Mouse (Mus musculus): ENCODE data around the gene Zfp217. TPM values are rescaled to one million over a fixed set of nuclear protein-coding genes. Genes with fewer than 3 reads are reported as not detected.

Zfp217 gene
- total and polyA plus RNA-seq, 3 experiments, result 5.3 to 12.1 (median 10.0) TPM

DNA sequence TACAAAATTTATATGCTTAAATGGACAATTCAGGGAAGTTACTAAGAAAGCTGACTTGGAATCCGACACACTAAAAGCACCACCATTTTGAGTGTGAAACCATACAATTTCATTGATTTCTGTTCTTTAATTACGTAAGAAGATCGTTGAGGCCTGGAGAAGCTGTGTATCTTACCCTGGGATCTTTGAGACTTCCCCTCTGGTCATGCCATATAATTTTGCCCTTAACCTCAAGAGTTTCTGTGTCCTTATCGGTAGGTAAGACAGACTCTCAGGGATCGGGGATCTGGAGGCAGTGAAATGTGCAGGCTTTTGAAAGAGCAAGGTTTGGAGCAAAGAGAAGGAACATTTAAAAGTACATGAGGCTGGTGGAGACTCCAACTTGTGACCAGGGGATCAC, 31.4 kb upstream of the Zfp217 start:
- TF ChIP-seq CHD1 (IDR thresholded peaks at IDR 0.05; ENCODE audit: low read depth, low read length), result no peak
- no peak for TF ChIP-seq ZMIZ1 (IDR thresholded peaks at IDR 0.05; ENCODE audit: low read depth, low read length)
- H3K79me2 ChIP-seq (replicated peaks; ENCODE audit: control insufficient read depth, extremely low read depth, insufficient read depth, poor library complexity, severe bottlenecking), result no peaks in the 10 kb centered on the region
- no peak for DNase-seq (ENCODE audit: extremely low read depth)
- dilution Hi-C loops (cut with MboI; ENCODE audit: extremely low pct_ligation_motif_present, extremely low pct_unique_long_range_greater_than_20kb, low sequenced_read_pairs), result no loop called here
- no peaks in the 10 kb centered on the region for H3K9me3 ChIP-seq (replicated peaks; ENCODE audit: low read length)
- no peaks in the 10 kb centered on the region for H3K36me3 ChIP-seq (replicated peaks in 1 of 2; ENCODE audit: control insufficient read depth in 1 of 2, insufficient read depth in 1 of 2, low read length in 1 of 2)
- no peak overlapping the region for H3K4me2 ChIP-seq (ENCODE audit: insufficient read depth, low read depth, poor library complexity, severe bottlenecking)
- H3K27me3 ChIP-seq (replicated peaks), result no peaks in the 10 kb centered on the region
- peaks cover 6 to 23% of the 10 kb centered on the region in 2 experiments for H3K4me1 ChIP-seq (ENCODE audit: control insufficient read depth in 1 of 2, insufficient read depth in 2 of 2)
- no peak overlapping the region for H3K4me3 ChIP-seq (replicated peaks in 1 of 3; ENCODE audit: low read depth in 2 of 3, low read length in 2 of 3, poor library complexity in 1 of 3)
- no peak overlapping the region for H3K9ac ChIP-seq (ENCODE audit: insufficient read depth, low read depth)
- in situ Hi-C loops (cut with MboI; ENCODE audit: low pct_ligation_motif_present, low pct_unique_long_range_greater_than_20kb, low sequenced_read_pairs), result no loop called here
- no peak overlapping the region for H3K27ac ChIP-seq (ENCODE audit: insufficient read depth, low read depth)

DNA sequence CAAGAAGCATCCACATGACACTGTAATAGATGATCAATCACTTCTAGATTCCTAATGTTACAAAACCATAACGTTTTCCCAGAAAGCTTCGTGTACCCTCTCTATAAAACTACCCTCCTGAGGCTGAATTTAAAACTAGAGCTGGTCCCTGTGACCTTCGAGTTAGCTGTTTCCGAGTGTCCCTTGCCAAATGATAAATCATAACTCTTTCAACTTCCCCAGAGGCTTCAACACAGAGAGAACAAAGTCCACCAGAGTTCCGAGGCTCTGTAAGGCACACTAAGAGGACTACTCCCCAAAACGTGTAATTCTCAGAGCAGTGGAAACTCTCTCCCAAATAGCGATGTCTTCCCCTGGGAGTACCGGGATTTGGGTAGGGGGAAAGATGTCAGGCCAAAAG, 29.4 kb upstream of the Zfp217 start:
- no peaks in the 10 kb centered on the region for H3K9me3 ChIP-seq (replicated peaks; ENCODE audit: low read length)
- H3K4me3 ChIP-seq (replicated peaks in 1 of 3; ENCODE audit: low read depth in 2 of 3, low read length in 2 of 3, poor library complexity in 1 of 3), result no peak overlapping the region
- H3K27me3 ChIP-seq (replicated peaks), result no peaks in the 10 kb centered on the region
- H3K9ac ChIP-seq (ENCODE audit: insufficient read depth, low read depth), result no peak overlapping the region
- TF ChIP-seq TBP (conservative IDR thresholded peaks at IDR 0.05; ENCODE audit: low read depth, low read length) (no peak), UBTF (IDR thresholded peaks at IDR 0.05; ENCODE audit: low read depth, low read length) (no peak), ETS1 (conservative IDR thresholded peaks at IDR 0.05; ENCODE audit: low read depth, low read length) (no peak), CHD1 (IDR thresholded peaks at IDR 0.05; ENCODE audit: low read depth, low read length) (no peak), ZMIZ1 (IDR thresholded peaks at IDR 0.05; ENCODE audit: low read depth, low read length) (no peak), GABPA (IDR thresholded peaks at IDR 0.05; ENCODE audit: insufficient replicate concordance, low read depth, low read length) (no peak), USF2 (conservative IDR thresholded peaks at IDR 0.05; ENCODE audit: low read depth, low read length) (no peak), EP300 (IDR thresholded peaks at IDR 0.05; ENCODE audit: low read length) (no peak), ZNF384 (IDR thresholded peaks at IDR 0.05; ENCODE audit: low read depth, low read length) (no peak), MAFK (IDR thresholded peaks at IDR 0.05; ENCODE audit: insufficient replicate concordance, low read length) (no peak), RAD21 (IDR thresholded peaks at IDR 0.05; ENCODE audit: low read depth, low read length) (no peak), POLR2A (IDR thresholded peaks at IDR 0.05; ENCODE audit: low read depth, low read length) (no peak), JUND (conservative IDR thresholded peaks at IDR 0.05; ENCODE audit: low read depth, low read length) (no peak), ZKSCAN1 (IDR thresholded peaks at IDR 0.05; ENCODE audit: borderline replicate concordance, low read depth, low read length) (no peak), E2F4 (IDR thresholded peaks at IDR 0.05; ENCODE audit: insufficient replicate concordance, low read depth, low read length) (no peak), MYC (IDR thresholded peaks at IDR 0.05; ENCODE audit: low read depth, low read length) (no peak)
- in situ Hi-C loops (cut with MboI; ENCODE audit: low pct_ligation_motif_present, low pct_unique_long_range_greater_than_20kb, low sequenced_read_pairs), result no loop called here
- DNase-seq (ENCODE audit: extremely low read depth), result no peak
- dilution Hi-C loops (cut with MboI; ENCODE audit: extremely low pct_ligation_motif_present, extremely low pct_unique_long_range_greater_than_20kb, low sequenced_read_pairs), result no loop called here
- no peak overlapping the region for H3K27ac ChIP-seq (ENCODE audit: insufficient read depth, low read depth)
- peaks cover 8 to 30% of the 10 kb centered on the region in 2 experiments for H3K4me1 ChIP-seq (ENCODE audit: control insufficient read depth in 1 of 2, insufficient read depth in 2 of 2)
- no peaks in the 10 kb centered on the region for H3K36me3 ChIP-seq (replicated peaks in 1 of 2; ENCODE audit: control insufficient read depth in 1 of 2, insufficient read depth in 1 of 2, low read length in 1 of 2)
- H3K79me2 ChIP-seq (replicated peaks; ENCODE audit: control insufficient read depth, extremely low read depth, insufficient read depth, poor library complexity, severe bottlenecking), result no peaks in the 10 kb centered on the region
- H3K4me2 ChIP-seq (ENCODE audit: insufficient read depth, low read depth, poor library complexity, severe bottlenecking), result no peak overlapping the region

All from CH12.LX (cell line).